Mouse (Mus musculus) ES-E14 (cell line): ENCODE measurements around the gene Fdx1l.
A peak's percentile ranks its signal among the peaks of the same experiment; 100 is the strongest.

Source experiments
- HCFC1 ChIP-seq: IDR thresholded peaks from 2 replicates; pipeline ENCODE4 v1.6.1; 2012; ENCODE audit warnings: low read length, inconsistent platforms, borderline replicate concordance; ENCODE audit not compliant: insufficient read depth
- MAFK ChIP-seq: IDR thresholded peaks from 2 replicates; pipeline ENCODE4 v1.6.1; 2014; ENCODE audit warnings: mild to moderate bottlenecking, low read depth, low read length, inconsistent platforms; ENCODE audit not compliant: insufficient read depth
- ZC3H11A ChIP-seq: IDR thresholded peaks from 2 replicates; pipeline ENCODE4 v1.6.1; 2012; ENCODE audit warnings: low read depth, mild to moderate bottlenecking, inconsistent platforms, low read length, borderline replicate concordance

GRCm38 (mm10) chr9:21073044-21073840 is at the start of gene Fdx1l, which contains the start of gene Gm49373:
- TF ChIP-seq MAFK (no peak), HCFC1 (peak; percentile 81), ZC3H11A (no peak)
